Mouse (Mus musculus) C2C12 (cell line): ENCODE data around the gene Zfp513.

Experiments
- CTCF ChIP-seq: IDR thresholded peaks from one replicate; pipeline ENCODE4 v1.5.1; 2011; ENCODE audit not compliant: control insufficient read depth, insufficient read depth, insufficient read length
- MAX ChIP-seq: IDR thresholded peaks from one replicate; pipeline ENCODE4 v1.6.1; 2011; ENCODE audit warnings: mild to moderate bottlenecking, control low read depth
- MYOG ChIP-seq: IDR thresholded peaks from one replicate; pipeline ENCODE4 v1.6.1; 2011; ENCODE audit not compliant: control insufficient read depth, insufficient read length; ENCODE audit errors: extremely low read depth
- USF1 ChIP-seq: IDR thresholded peaks from one replicate; pipeline ENCODE4 v1.6.1; 2011; ENCODE audit warnings: low read depth, mild to moderate bottlenecking, control low read depth, moderate library complexity

DNA sequence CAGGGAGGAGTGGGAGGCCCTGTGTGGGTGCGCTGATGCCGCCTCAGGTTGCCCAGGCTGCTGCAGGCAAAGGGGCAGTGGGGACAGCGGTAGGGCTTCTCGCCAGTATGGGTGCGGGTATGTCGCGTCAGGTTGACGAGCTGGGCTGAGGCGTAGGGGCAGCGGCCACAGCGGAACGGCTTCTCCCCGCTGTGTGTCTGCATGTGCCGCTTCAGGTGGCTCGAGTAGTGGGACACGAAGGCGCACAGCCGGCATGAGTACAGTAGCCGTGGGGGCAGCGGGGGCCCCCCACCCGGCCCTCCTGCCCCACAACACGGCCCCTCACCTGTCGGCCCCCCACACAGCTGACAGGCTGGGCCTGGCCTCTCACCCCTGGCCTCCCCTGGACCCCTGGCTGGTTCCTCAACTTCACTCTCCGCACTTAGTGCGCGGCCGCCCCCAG lies 1.8 kb downstream of the Zfp513 start:
- TF ChIP-seq CTCF: no peak
- TF ChIP-seq USF1: no peak
- no peak for TF ChIP-seq MYOG
- no peak for TF ChIP-seq MAX
